Mouse (Mus musculus) left cerebral cortex, adult 18-20 months (tissue): Measurements from ENCODE around the gene Otop2. TPM values are rescaled to one million over a fixed set of nuclear protein-coding genes. Genes with fewer than 3 reads are reported as not detected.

Experiments used
- DNase-seq, 2 experiments: peaks; one replicate each; pipeline ENCODE4 v3.0.0; 2021 to 2022; ENCODE audit warnings: low spot score in 2 of 2, mixed read lengths in 1 of 2
- total RNA-seq, 2 experiments: library from RNA; stranded (reverse); gene quantifications; 2 replicates each; pipeline ENCODE4 v1.2.3; 2021

Otop2 gene
- total RNA-seq, 2 experiments from 2014 or later: 0.74 to 2.1 TPM

DNA sequence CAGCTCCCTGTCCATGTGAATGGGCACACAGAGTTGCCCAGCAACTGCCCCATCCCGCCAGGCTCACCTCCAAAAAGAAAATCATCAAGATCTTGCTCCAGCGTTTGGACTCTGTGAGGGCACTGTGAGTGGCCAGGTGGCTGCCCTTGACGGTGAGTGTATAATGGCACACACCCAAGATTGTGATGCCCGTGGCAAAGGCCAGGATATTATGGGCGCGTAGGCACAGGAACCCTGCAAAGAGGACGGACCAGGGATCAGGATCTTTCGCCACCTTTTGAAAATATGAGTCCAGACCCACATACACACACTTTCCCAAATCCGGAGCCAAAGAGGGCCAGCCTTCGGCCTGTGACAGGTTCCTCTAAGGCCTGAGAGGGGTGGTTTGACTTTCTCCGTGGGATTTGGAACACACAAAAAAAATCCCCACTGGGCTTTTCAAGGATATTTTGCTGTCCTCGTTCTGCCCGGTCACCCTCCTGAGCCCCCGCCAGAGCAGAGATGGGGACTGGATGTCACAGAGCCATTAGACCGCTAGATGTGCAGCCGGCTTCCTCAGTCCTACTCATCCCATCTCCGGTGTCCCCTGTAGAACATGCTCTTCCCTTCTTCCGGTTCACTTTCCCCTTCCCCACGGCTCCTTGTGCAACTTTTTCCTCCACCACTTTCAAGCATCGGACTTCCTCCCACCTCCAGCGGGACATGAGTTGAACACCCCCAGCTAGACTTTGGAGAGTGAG is 10.3 kb upstream of the Otop2 start:
- DNase-seq: no peak

DNA sequence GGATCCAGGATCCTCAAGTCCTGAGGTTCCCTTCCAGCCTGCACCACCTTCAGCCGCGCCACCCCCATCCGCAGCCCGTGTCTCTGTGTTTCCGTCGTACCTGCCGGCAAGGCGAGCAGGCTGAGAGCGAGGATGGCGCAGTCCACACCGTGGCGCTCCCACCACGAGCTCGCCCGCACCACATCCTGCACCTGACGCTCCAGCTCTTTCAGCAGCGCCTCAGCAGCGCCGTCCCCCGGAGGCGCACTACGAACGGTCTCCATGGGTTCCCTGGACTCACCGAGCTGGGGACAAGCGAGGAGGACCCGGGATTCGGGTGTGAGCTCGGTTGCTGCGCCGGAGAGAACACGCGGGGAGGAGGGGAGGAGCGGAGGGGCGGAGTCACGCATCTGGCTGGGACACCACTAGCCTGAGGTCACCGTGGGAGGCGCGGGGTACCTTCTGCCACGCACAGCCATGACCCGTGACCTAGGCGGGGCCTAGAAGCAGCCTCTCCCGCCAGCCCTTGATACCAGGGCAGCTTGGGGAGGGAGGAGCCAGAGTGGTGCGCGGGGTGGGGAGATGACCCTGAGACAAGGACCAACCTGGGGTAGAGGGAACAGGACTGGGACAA is 9.6 kb upstream of the Otop2 start, which contains the start of gene Fads6:
Gene Fads6, minus strand, starts transcription at position 450 of the 613 bp plus-strand sequence.
- peak; percentile 66 to 76 for DNase-seq

DNA sequence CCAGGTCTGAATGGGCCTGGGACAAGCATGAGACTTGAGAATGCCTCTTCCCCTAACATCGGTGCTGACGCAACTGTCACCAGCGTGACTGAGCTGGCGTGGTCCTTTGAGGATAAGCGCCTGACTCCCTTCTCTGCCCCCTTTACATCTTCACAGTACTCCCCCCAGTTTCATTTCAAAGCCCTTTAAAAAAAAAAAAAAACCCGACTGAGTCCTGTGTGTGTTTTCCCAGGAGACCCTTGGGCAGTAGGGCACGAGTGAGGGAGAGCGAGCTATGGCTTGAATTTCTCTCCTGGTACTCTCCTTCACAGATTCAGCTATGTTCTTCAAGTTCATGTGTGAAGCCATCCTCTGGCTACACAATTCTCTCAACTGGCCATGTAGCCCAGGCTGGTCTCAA is 8.8 kb upstream of the Otop2 start:
- DNase-seq: no peak

DNA sequence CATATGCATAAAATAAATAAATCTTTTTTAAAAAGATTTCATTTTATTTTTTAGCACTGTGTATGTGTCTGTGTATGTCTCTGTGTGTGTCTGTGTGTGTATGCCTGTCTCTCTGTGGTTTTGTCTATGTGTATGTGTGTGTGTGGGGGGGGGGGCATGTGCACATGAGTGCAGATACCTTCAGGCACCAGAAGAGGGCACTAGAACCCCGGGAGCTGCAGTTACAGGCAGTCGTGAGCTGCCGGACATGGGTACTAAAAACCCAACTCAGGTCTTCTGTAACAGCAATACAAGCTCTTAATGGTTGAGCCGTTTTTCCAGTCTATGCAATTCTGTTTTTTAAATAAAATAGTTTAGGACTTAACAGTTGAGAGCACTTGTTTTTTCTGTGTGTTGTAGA is 6.2 kb upstream of the Otop2 start:
- DNase-seq: no peak

DNA sequence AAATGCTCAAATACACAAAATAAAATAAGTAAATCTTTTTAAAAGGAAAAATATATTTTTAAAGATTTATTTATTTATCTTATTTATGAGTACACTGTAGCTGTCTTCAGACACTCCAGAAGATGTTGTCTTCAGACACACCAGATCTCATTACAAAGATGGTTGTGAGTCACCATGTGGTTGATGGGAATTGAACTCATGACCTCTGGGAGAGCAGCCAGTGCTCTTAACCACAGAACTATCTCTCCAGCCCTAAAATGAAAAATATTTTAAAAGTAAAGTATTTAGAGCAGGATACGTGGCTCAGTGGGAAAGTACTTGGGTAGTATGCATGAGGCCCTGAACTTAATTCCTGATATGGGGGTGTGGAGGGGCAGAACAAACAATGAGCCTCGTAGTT is 5.6 kb upstream of the Otop2 start:
- no peak for DNase-seq

DNA sequence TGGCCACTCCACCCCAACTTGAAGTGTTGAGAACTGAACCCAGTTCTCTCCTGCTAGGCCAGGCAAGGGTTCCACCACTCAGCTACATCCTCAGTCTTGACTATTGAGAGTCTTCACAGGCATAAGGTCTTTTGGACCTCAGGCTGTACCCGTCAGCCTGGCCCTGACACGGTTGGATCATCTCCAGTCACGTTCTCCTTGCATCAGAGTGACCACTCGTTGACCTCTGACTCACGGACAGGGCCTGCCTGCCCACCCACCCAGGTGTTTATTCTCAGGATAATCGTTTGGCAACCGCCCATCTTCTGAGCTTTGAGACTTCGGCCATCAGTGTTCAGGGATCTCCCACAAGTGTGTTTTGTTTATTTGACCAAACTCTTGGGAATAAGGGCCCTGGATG is 3.8 kb upstream of the Otop2 start:
- DNase-seq: no peak

DNA sequence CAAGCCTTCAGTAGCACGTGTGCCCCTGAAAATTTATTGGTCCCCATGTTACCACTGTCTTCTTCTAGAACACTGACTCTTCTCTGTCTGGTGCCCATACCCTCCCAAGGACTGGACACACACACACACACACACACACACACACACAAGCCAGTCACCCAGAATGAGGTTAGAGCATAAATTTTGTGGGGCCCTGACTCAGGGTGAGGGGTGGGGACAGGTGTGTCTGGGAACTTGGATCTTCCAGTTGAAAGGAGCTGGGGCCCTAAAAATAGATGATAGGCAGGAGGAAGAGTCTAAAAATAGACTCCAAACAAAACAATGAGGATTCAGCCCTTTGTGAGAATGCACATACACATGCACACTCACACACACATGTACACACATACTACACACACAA is 1.8 kb downstream of the Otop2 start:
- no peak for DNase-seq

DNA sequence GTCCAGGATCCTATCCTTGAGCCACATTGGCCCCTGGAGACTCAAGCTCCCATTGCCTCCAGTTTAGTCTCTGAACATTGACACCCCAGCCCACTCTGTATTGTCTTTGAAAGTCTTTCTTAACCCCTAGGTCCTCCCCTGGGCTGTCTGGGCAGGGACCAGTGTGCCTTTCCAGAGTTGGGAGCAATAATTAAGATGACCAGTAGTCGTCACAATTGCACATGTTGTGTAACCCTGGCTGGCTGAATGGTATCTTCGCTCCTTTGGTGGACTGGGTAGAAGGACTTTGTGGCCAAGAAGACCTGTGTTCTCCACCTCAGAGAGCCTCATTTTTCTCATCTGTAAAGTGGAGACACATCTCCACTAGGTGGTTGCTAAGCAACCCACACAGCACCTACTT is 7.3 kb downstream of the Otop2 start:
- DNase-seq: no peak

DNA sequence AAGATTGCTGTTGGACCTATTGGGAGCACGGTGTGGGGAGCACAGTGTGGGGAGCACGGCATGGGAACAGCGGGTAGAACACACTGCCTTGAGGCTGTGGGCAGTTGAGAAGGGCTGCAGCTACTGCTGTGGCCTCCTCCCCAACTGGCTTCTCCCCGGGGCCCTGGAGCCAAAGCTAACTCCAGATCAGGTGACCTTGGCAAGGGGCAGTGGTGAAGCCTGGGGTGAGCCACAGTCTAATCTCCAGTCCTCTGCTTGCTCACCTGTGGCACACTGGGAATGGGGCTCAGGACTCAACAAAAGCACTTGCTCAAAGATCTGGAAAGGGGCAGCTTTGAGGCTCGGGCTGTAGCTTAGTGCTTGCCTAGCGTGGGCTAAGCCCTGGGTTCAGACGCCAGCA is 10.2 kb downstream of the Otop2 start:
- DNase-seq: no peak

DNA sequence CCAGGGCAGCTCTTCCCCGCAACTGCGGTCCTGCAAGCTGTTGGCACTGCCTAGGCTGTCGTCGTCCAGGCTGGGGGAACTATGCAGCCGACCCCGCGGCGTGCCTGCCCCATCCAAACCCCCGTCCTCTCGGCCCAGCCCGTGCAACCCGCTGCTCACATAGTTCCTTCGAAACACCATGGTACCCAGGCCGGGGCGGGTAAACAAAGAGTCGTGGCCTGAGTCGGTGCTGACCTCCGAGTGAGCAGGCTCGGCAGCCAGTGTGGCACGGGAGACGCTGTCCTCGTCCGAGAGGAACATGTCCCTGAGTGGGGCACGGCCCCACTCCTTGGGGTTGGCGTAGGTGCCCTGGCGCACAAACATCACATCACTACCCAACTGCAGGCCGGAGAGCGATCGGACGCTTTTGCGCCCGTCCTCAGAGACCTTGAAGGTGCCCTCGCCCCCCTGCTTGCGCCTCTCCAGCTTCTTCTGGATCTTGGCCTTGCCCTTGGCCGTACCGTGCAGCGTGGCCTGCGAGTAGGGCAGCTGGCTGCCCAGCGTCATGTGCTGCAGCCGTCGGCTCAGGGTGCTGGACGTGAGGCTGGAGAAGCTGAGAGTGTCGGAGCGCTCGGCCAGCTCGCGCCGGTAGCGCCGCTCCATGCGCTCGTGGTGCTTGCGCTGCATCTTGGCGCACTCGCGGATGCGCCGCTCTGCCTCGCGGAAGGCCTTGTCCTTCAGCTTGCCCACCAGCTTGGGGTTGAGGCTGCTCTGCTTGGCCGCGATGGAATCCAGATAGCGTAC is 11.5 kb downstream of the Otop2 start:
- DNase-seq: no peak

DNA sequence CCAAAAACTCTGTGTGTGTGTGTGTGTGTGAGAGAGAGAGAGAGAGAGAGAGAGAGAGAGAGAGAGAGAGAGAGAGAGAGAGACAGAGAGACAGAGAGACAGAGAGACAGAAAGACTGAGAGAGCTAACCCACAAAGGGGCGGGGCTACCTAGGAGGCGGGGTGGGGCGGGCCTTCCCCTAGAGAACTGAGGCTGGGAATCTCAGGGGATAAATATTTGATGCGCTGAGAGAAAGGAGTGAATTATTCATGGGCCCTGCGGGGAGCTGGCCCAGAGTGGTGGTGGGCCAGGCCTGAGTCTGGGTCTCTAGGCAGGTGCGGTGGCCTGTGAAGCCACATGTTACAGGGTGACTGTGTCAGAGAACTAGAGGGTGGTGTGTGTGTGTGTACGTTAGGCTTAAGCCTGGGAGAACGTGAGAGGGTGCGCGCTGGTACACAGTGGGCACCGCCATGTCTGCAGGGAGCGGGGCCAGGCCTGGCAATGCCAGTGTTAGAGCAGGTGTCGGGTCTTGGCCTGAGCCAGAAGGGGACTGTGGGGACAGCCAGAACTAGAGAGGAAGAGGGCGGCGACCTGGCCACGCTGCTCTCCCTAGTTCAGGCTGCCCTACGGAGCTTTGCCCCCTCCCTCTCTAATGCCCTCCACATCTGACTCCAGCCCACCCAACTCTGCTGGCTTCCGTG is 12.9 kb downstream of the Otop2 start:
- no peak for DNase-seq

DNA sequence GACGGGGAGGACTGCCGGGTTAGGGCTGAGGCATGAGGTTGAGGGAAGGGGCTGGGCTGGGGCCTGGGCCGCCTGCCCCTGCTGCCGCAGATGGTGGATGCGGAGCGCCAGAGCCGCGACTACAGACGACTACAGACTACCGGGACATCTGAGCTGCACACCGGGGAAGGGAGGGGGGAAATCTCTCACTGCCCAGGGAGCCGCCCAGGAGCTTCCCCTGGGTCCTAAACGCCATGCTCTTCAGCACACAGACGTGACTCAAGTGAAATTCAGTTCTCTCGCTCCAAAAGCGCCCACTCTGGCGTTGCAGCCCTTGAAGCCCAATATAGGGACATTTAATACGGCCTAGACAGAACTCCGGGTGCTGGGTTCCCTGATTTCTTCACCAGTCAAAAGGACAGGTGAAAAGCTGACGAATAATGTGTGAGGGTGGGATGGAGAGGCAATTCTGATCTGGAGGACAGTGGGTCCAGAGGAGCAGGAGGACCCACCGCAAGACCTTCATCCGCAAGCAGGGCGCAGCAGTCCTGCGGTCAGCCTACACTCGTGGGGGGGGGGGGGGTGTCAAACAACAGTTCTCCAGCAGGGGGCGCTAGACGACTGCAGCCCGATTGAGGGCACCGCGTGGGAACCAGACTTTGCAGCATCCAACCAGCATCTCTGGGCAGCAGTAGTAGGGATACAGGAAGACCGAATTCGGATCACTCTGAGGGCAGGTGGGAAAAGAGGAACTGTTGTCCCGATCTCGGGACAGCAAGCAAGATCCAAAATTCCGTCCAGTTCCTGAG is 15.1 kb downstream of the Otop2 start, which contains the start of gene Ush1g:
Gene Ush1g, minus strand, starts transcription at position 136 of the 788 bp plus-strand sequence.
- peak; percentile 50 to 52 for DNase-seq

DNA sequence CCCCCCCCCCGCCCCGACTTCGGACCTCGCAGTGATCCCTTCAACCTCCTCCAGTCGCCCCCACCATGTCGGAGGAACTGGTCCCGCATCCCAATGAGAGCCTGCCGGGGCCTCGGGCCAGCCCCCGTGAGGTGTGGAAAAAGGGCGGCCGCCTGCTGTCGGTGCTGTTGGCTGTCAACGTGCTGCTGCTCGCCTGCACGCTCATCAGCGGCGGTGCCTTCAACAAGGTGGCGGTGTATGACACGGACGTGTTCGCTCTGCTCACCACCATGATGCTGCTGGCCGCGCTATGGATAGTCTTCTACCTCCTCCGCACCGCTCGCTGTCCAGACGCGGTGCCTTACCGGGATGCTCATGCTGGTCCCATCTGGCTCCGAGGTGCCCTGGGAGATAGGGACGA is 16.4 kb downstream of the Otop2 start:
- no peak for DNase-seq

DNA sequence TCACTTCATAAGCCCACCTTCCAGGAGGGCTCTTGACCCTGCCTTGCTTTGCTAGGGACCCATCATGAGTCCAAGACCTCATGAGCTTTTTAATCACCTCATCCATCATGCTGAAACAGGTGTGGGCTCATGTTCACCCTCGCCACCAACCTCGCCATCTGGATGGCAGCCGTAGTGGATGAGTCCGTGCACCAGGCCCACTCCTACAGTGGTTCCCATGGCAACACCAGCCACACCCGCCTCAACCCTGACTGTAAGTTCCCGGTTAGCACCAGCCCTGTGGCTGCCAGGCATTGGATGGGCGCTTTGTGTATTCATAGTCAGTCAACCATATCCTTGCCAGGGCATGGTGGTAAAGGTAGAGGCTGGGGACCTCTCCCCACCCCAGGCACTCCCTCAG is 19.8 kb downstream of the Otop2 start:
- DNase-seq: peak; percentile 48 to 74

DNA sequence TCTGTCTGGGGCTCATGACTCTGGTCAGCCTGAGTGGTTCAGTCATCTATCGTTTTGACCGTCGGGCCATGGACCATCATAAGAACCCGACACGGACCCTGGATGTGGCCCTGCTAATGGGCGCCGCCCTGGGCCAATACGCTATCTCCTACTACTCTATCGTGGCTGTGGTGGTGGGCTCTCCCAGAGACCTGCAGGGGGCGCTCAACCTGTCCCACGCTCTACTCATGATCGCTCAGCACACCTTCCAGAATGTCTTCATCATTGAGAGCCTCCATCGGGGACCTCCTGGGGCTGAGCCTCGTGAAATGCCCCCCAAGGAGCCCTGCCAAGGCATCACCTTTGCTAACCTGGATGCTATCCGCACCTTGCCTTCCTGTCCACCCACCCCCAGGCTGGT is 22.4 kb downstream of the Otop2 start:
- DNase-seq: no peak

DNA sequence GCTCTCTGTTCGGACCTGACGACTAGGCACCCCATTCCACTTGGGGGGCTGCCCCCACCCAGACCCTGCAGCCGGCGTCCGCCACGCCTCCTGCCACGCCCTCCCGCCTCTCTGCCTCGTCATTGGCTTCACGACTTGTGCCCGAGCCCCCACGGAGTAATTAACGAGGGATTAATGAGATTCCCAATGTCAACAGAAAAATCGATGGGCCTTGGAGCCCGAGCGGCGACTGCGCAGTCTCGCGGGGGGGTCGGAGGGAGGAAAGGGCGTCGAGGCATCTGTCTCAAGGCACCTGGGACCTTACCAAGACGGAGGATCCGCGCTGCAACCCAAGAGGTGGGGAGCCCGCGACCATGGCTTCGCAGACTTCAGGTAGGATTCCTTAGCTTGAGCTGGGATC is 27.6 kb downstream of the Otop2 start, which contains the start of gene Otop3:
Gene Otop3, plus strand, starts transcription at position 201 of the 400 bp plus-strand sequence.
- DNase-seq: no peak

DNA sequence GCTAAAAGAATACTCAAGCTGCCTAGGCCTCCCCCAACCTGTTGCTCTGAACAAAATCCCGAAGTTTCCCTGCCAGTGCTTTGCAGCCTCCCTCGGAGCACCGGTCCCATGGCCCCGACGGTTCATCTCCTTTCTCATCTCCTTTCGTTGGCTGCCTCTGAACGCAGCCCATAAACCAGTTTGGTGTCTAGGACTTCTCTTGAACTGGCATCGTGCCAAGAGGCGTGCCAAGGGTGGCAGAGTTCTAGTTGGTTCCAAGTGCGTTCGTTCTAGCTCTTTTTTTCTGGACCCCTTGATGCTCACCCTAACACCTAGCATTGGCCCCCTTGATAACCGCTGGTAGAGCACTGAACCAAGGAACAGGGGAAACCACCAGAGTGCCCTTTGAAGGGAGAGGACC is 28.3 kb downstream of the Otop2 start:
- no peak for DNase-seq

DNA sequence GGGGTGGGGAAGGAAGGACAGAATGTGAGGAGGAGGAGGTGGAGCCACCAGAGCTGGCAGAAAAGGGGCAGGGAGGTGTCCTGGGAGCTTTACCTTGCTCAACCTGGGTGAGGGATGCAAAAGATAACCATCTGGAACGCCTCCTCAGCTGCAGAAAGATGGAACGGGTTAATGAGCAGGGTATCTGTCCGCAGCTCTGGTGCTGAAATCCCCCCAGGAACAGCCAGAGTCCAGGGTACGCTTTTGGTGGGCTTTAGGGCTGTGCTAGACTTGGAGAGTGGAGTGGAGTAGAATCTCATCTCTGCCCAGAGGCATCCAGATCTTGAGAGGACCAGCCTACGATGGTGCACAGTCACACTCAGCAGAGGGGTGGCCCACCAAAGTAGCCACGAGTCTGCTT is 29.2 kb downstream of the Otop2 start:
- DNase-seq: no peak

DNA sequence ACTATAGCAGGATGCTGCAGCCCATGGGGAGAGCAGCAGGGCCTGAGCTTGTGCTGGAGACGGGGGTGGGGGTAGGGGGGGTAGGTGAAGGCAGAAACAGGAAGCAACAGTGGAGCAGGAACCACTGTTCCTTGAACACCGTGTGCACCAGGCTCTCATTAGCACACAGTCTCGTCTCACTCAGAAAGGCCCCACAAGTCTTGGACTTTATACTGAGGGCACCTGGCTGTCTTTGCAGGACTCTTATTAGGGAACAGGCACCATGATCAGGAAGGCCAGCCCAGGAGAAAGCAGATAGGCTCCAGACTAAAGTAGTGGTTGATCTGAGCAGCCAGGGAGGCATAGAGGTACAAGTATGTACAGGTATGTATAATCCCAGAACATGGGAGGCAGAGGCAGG is 30.4 kb downstream of the Otop2 start:
- no peak for DNase-seq

DNA sequence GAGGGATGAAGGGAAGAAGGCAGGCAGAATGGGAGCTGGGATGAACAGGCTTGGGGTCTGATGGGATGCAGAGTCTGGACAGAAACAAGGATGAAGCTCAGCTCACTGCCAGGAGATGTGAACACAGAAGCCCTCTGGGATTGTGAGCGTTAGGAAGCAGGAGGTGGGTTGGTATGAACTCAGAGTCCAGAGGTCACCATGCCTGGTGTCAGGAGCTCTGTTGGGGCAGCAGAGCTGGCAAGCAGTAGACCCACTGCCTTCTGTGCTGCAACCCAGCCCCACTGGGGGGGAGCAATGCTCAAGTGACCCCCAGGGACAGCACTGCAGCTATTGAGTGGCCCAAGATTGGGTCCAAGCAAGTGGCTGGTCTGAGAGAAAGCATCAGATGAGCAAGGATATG is 30.9 kb downstream of the Otop2 start:
- no peak for DNase-seq

DNA sequence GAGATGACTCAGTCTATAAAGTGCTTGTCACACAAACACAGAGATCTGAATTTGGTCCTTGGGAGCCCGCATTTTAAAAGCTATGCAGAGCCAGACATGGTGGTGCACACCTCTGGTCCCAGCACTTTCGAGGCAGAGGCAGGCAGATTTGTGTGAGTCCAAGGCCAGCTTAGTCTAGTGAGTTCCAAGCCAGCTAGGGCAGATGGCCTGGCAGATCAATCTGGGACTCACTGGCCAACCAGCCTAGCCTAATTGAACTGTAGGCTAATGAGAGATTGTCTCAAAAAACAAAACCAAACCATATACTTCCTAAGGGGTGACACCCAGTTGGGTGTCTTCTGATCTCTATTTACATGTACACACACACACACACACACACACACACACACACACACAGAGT is 34.3 kb downstream of the Otop2 start:
- DNase-seq: no peak
